Mouse (Mus musculus): ENCODE measurements around the gene Taz.

Taz gene

DNA sequence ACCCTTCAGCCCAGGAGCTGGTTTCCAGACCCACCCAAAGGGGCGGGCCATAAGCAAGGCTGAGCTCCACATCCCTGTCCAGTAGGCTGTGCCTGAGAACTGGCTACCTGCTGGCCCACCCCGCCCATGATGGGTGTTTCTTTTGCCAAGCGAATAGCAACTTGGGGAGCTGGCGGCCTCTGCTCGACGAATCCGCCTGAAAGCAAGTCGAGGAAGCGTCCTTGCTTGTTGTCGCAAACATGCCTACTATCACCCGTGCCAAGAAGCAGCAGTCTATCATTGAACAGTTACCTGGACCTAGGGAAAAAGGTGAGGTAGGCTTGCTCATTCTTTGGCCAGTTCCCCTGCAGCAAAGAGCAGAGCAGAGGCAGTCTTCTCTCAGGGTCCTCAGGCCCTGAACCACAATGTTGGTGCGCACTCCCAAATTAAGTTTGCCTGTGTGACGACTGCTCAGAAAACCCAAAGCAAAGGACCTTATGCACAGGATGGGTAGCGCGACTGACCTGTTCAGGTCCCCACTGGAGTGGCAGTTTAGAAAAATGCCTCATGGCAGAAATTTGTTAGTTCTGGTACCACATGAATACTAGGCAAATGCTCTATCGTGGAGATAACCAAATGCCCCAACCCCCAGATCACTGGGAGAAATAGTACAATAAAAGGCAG is at the start of gene Taz, which contains the start of gene Dnase1l1:
Taz (plus strand) TSS at position 181 of the 663 bp plus-strand sequence.
Dnase1l1 (minus strand) TSS at position 606 of the 663 bp plus-strand sequence.
- DNase-seq = peak; percentile 92

DNA sequence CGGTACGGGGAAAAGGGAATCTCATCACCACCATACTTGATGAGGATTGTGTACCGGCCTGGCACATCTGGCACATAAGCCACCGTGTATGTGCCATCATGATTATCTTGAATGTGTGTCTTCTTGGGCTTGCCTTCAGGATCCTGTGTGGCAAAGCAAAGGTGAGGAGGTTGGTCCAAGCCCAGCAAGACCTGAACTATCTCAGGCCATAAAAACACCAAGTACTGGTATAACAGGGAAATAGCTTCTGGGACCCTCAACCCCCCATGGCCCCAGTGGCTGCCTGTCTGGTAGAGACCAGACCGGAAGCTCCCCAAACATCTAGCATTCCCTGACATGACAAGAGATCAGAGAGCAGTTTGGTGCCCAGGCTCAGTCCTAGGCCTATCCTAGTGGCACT is 48.5 kb upstream of the Taz start:
- DNase-seq = no peak

DNA sequence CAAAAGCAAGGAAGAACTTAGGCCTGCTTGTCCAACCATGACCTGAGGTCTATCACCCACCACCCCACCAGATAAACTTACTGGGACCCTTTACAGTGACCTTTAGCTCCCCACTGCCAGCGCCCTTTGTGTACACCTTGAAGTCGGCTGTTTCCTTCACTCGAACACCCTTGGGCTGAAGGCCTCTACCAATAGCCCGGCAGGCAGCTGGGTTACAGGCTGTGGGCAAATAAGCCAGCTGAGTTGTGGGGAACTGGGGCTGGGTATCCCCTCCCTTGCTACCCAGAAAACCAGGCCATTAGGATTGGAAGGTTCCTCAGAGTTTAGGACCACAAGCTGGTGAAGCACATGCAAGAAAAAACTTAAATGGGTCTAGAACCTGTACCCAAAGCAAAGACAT is 41.4 kb upstream of the Taz start:
- DNase-seq = no peak

DNA sequence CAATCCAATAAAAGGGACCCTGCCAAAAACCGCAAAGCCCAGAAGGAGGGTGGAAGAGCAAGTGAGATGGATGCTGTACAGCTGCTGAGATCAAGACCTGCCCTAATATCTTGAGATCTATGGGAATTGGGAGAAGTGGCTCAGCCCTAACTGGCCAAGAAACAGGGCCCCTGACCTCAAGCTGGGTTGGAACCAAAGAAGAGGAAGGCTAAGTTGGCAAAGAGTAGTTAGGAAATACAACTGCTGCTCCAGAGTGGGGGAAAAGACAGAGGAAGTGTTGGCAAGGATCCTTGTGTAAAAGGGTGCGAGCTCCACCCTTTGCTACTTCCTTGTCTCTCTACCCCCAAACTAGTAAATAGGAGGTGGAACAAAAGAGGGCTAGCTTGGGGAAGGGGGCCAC is 38.3 kb upstream of the Taz start:
- peak; percentile 59 for DNase-seq

DNA sequence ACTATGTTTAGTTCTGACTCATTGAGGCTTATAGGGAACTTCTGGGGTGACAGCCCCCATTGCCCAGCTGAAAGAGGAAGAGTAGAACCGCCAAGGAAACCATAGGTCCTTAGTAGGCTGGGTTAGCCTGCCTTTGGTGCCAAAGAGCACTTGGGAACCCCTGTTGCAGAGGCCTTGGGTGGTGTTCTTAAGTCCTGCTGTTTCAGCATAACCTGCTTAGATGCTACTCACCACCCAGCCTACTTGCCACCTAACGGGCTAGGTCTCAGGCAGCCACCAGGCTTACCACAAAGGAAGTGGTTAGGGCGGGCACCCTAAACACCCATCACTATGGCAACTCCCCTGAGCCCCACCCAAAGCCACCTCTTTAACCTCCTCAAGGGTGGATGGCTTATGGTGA is 37.9 kb upstream of the Taz start:
- peak; percentile 46 for DNase-seq

DNA sequence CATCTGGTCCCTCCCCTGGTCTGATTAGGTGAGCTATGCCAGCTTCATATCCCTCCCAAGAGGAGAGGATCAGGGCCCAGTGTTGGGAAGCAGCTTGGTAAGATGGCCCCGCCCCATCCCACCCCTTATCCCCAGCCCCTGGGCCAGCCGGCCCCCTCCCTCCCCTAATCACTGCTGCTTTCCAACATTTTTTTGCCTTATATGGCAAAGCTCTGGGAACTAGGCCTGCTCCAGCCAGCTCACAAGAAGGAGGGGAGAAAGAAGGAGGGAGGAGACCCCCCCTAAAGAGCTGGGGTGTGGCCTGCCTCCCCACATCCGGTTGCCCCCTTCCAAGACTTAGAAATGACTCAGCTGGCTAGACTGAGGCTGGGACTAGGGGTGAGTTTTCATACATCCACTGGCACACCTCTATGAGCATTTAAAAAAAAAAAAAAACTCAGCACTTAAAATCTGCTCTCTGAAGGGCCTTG is 37.1 kb upstream of the Taz start:
- peak; percentile 86 for DNase-seq

DNA sequence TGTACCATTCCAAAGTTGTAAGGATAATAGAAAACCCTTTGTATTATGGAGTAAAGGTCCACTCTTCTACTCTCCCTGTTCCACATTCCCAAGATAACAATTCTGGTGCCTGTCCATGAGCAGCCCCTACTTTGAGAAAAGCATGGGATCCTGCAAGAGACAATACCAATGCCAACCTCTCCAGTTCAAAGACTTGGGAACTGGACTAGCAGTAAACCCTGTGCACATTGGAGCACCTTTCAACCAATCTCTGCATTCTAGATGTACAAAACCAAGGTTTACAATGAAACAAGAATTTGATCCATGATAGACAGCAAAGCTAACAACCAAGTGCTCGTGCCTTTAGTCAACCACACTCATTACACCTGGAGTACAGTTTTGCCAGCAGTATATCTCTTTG is 36.6 kb upstream of the Taz start:
- no peak for DNase-seq

DNA sequence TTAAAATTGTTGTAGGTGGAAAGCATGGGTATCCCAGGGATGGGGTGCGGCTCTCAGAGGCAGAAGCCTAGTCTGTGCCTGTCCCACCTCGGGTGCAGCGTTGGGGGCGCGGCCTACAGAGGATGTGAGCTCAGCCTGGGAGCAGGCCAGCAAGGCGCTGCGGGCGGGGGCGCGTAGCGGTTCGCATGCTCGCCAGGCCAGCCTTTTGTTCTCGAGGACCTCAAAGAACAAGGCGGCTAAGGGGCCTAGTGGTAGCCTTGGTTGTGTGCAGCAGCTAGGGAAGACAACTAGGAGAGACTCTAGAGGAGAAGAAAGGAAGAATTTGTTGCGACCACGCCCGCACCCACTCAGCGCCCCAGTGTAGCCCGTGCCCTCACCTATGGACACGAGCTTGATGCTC is 36.0 kb upstream of the Taz start:
- peak; percentile 92 for DNase-seq

DNA sequence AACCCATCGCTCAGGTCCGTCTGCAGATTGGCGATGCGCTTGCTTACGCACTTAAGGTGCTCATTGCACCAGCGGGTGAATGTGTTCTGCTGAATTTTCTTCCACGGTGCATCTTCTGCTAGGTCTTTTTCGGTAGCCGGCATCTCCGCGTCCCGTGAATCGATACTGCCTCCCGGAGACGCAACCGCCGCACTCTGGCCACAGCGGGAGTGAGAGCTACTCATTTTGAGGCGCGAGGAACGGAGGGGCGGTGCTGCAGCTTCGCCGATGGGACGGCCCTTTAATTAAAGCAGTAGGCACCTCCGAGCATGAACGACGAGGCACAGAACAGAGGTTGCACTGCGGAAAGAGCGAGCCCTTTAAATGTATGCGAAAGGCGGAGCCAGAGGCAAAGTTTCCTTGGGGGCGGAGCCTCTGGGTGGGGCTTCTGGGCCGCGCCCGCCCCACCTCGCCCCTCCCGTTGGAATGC is 35.5 kb upstream of the Taz start:
- peak; percentile 93 for DNase-seq

DNA sequence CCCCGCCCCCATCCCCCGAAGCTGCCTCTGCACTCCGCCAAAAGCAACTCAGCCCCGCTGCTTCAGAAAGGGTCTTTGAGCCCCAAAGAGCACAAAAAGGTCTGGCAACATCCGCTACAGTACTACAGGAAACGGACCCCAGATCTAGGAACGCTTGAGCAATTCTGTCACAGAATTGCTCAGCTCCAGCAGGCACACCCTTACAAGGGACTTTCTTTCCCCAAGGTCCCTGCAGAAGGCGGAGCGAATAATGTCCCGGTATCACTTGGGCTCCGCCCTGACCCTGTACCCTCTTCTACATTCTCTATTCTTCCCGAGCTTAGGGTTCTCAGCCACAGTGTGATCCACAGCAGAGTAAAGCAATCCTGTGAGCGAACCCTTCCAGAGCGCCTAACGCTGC is 35.0 kb upstream of the Taz start:
- DNase-seq = peak; percentile 62

DNA sequence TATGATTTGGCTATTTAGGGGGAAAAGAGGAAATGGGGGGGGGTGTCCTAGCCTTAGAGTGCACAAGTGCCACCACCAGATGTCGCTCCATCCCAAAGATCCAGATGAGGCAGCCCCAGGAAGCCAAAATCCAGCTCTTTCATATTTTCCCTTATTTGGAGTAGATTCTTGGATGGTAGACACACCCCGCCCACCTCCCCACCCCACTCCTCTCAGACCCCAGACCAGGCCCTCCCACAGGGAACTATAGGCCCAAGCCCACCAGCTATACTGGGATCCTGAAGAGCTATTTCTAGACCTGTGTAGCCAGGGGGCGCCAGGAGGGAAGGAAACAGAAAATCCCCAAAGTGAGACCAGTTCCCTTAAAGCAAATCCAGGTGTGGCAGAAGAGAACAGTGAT is 33.1 kb upstream of the Taz start:
- DNase-seq = peak; percentile 79

DNA sequence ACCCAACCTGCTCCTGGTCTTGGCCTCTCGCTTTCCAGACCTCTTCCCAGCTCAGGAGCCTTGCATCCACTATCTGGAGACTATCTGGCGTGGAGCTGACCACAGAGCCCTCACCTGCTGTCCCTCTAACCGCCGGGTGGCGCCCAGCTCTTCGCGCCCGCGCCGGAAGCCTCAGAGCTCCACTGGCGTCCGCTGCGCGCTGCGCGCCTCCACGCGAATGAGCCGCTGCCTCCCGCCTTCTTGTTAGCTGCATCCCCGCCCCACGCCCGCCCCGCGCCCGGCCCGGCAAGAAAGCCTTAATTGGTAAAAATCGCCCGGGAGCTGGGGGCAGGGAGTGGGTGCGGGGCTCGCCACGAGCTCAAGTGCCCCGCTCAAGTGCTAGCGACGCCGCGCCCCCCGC is 32.1 kb upstream of the Taz start, which contains the start of gene Flna:
Flna (minus strand) TSS at position 206 of the 400 bp plus-strand sequence.
- peak; percentile 78 for DNase-seq

DNA sequence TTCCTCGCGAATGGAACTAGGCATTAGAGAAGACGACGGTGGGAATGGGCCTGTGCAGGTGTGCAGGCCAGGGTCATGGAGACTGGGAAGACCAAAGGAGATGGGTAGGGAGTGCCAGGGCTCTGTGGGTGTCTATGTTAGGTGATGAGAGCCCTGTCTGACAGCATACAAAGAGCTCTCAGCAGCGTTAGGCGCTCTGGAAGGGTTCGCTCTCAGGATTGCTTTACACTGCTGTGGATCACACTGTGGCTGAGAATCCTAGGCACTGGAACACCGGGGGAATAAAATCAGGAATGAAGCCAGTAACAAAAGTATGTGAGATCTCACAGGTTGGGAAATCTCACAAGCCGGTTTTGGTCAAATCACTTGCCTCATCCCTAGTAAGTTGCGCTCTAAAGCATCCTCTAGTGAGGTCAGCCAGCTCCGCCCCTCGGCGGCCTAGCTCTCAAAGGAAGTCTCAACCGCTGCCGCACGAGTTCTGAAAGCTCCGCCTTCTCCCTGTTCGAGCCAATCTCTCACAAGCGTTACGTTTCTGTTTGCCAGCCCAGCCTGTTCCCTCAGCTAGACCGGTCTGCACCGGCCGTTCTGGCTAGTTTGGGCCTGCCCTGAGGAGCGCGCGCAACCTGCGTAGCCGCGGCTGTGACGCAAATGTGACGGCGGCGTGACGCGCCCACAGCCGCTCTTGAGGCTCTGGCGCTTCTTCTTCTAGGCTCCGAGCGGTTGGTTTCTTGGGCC is 27.4 kb upstream of the Taz start, which contains the start of gene Emd:
Emd (plus strand) TSS at position 535 of the 735 bp plus-strand sequence.
- peak; percentile 95 for DNase-seq

DNA sequence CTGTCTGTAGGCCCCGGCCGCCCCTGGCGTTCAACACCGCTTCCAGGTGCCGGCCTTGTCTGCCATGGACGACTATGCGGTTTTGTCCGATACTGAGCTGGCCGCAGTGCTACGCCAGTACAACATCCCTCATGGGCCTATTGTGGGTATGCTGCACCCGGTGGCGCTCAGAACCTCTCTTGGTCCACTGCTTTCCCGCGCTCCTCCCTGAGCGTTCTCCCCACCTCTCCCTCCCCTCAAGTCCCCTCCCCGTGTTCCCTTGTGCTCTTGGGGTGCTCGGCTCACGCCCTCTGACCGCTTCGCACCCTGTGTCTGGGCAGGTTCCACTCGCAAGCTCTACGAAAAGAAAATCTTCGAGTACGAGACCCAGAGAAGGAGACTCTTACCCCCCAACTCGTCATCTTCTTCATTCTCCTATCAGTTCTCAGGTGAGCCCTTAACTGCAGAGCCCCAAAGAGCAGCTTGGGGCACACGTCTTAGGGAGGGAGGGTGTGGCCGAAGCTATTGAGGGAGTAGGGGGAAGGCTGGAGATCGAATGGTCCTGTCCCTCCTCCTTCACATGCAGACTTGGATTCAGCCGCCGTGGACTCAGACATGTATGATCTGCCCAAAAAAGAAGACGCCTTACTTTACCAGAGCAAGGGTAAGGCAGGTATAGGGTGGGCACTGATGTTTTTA is 26.7 kb upstream of the Taz start:
- no peak for DNase-seq

- DNase-seq = no peak
Observed at GRCm38 (mm10) chrX:74257746-74258145, 24.0 kb upstream of the Taz start.

- no peak for DNase-seq
Observed at GRCm38 (mm10) chrX:74269736-74270061, 12.0 kb upstream of the Taz start.

- DNase-seq = peak; percentile 95
Observed at GRCm38 (mm10) chrX:74270062-74270901, 11.4 kb upstream of the Taz start, which contains the start of gene Rpl10. Rpl10 (plus strand) TSS chrX:74270812.

DNA sequence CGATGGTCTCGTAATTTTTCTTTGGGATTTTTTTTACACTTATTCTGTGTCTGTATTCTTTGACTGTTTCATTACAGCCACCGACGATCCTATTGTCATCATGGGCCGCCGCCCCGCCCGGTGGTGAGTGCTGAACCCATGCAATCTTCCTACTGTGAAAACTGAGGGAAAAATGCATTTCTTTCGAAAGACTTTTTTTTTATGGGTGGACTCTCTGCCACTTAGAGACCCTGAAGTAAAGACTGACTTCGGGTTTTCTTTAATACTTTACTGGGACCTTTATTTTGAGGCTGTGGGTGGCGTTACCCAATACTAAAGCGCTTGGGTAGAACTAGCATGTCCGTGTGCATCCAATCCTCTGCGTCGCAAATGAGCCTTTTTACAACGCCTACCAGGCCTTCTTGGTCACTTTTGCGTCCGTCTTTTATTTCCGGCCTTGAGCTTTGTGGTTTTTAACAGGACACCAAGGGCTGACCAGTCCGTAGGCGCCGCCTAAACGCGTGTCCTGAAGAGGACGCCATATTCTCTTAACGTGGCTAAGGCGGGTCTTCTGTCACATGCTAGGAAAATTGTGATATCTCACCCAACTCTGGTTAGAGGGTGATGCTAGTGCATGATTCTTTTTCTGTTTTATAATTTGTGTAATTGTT is 10.7 kb upstream of the Taz start:
- peak; percentile 59 for DNase-seq

DNA sequence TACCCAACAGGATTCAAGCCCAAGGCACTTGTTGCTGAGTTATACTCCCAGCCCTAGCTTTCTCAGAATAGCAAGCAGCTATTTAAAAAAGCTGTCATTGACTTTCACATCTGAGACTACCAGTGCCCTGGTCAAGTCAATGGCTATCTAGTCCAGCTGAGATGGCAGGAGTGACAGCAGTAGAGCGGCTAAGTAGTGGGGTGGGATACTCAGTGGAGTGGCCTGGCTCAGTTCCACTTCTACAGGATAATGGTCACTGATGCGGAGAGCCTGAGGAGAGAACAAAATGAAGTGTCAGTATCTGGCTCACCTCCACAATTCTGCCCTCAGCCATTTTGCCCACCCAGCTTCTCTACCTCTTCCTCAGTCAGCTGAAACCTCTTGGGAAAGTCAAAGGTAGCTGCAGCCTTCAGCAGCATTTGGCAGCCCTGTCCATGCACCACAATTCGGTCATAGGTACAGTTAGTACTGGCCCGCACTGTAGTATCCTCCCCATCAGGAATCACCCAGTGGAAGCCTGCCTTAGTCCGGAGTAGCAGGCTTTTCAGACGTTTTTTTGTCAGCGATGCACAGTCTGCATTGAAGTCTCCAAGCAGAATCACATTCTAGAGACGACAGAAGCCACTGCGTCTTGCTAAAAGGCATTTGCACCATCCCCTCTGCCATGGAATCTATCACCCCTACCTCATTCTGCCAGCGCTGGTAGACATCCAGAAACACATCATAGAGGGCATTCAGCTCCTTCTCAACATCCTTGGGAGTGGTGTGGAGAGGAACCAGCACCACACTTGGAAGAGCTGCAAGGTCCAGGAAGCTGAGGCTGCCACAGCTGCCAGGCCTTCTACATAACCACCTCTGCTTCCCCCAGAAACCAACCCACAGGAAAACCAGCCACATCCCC is 8.0 kb upstream of the Taz start:
- DNase-seq = no peak

DNA sequence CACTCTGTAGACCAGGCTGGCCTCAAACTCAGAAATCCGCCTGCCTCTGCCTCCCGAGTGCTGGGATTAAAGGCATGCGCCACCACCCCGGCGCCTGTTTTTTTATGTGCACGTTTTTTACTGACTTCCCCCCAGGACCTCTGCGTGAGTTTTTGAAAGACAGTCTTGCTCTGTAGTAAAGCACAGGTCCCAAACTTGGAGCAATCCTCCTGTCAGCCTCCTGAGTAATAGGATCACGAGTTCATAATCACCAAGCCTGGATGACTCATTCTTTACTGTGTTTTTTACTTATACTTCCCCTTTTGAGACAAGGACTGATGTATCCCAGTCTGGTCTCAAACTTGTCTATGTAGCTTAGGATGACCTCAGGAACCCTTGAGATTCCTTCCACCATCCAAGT is 3.8 kb upstream of the Taz start:
- DNase-seq = no peak
